Mouse (Mus musculus) monocyte, adult 59 days (primary cell): Measurements from ENCODE around the gene Lsr. TPM values are rescaled to one million over a fixed set of nuclear protein-coding genes. Genes with fewer than 3 reads are reported as not detected.

Experiments used
- total RNA-seq, 2 experiments: library from RNA; stranded (reverse); gene quantifications; one replicate each; pipeline ENCODE4 v1.2.4; 2023

Lsr gene
- total RNA-seq: 10 to 100 TPM; 13.7 to 19.7 TPM

DNA sequence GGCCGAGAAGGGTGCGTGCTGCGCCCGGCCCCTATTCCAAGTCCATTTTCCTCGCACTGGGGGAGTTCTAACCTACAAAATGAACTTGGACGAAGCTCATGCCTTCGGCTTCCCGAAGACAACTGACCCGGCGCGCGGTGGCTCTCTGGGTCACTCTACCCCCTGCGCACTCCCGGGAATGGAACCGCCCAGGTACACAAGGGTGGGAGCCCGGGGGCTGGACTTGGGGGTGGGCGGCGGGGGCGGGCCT lies at the start of gene Lsr:
Gene Lsr (minus strand): TSS at position 214 of the 250 bp plus-strand sequence.

DNA sequence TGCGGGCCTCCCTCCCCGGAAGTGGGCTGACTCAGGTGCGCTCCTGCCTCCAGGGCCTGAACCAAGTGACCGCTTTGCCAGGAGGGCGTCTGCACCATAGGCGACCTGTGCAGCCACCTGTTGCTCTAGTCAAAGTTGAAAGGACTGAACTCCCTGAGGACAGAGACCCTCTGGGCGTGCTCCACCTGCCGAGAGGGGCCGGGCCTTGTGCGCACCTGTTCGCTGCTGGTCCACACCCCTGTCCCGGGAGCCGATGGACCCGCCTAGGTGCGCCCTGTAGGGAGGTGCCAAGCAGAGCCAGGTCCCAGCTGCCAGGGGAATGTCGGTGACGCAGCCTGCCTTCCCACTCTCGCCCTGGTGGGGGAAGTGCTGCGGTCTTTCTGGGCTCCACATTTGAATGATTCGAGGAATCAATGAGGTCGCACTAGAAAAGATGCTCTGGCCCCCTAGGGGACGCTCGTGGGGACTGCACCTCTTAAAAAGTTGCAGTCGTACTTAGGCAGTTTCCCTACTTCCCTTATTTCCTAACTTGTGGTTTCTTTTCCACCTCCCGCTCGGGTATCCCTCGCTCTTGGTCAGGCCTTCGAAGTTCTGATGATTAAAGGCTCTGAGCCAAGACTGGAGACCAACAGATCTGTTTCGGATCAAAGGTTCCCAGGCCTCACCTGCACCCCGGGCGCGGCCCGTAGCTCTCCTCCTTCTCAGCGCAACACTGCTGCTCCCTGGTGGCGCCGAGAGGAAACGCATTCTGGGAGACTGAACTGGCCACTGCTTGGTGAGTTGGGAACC lies 431 bp upstream of the Lsr start, which contains the start of gene Fam187b:
Gene Fam187b (plus strand): TSS at position 290 of the 789 bp plus-strand sequence.

DNA sequence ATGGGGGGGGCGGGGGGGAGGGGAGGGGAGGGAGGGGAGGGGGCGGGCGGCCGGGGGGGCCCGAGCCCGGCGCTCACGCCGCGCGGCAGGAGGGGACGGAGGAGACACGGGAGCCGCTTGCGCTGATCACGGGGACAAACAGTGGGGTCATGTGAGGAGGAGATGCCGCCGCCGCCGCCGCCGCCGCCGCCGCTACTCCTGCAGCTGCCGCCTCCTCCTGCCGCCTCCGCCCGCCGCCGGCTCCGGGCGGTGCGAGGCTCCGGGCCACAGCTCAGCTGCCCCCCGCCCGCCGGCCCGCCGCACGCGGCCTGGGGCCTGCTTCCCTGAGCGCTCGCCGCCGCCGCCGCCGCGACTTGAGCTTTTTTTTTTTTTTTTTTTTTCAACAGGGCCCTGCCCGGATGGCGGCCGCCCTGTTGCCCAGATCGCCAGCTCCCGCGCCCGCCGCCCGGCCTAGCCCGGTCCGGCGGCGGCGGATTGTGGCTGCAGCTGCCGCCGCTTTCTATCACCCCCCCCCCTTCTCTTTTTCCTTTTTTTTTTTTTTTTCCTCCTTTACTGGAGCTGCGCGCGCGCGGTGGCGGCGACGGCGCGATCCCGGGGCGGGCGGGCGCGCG lies 16.4 kb downstream of the Lsr start, which contains the start of gene Usf2:
Gene Usf2 (minus strand): TSS at position 48 of the 611 bp plus-strand sequence.

DNA sequence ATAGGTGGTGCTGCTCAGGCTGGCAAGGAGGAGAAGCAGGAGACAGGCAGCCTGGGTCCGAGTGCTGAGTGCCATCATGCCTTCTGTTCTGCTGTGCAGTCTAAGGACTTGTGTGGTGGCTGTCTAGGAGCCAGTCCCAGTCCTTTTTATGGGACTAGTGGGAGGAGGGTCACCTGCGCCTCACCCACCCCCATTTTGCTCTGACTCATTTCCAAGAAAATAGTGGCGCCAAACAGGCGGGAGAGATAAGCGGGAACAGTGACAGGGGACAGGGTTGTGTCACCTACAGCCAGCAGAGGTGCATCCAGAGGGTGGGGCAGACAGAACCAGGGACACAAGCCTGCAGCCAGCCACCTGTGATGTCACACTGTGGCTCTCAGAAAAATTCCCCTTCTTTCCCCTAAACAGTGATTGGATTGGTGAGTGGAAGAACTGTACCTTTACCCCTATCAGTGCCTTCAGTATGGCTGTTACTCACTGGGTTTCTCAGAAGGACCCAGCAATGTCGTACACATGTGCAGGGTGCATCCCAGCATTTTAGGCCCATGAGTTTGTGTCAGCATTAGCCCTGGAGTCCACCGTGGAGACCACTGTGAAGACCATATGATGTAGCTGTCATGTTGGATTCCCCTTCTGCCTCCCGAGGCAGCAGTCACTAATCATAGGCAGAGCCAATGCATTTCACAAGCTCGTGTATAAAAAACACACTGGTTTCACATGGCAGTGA lies 29.2 kb downstream of the Lsr start, which contains the start of gene Hamp:
Gene Hamp (minus strand): TSS at position 124 of the 727 bp plus-strand sequence.

DNA sequence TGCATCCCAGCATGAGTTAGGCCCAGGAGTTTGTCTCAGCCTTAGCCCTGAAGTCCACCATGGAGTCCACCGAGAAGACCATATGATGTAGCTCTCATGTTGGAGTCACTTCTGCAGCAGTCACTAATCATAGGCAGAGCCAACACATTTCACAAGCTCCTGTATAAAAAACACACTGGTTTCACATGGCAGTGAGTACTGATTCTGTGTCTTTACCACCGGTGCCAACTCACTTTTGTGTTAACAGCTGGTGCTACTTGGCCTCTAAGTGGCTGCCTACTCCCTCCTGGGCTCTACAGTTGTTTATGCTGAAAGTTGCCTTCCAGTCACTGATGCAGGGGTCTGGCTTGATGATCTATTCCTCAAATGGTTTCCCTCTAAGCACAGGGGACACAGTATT lies 48.7 kb downstream of the Lsr start, which contains the start of gene Hamp2:
Gene Hamp2 (minus strand): TSS at position 101 of the 400 bp plus-strand sequence.

DNA sequence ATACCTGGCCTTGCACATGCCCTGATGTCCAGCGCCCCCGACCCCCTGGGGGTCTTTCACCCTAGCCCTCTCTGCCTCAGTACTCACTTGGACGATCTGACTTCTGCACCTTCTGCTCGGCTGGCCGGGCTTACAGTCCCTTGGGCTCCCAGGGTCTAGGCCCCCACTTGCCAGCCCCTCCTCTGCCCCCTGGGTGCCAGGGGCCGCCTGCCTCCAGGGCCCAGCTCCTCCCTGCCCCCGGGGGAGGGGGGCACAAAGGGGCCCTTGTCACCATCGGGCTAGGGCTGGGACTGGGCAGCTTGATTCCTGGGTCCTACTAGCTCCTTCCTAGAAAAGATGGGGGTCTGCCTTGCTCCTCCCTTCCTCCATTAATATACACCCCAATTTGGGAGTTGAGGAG lies 58.5 kb downstream of the Lsr start, which contains the start of gene Mag:
Gene Mag (minus strand): TSS at position 142 of the 400 bp plus-strand sequence.

Other genes with a start within 250 kb of the Lsr start
- 10 to 100 TPM; 51.6 to 63.4 TPM for gene Tmem147, start 243.9 kb downstream of the Lsr start, total RNA-seq
- not detected for gene Gapdhs, start 229.8 kb downstream of the Lsr start, total RNA-seq
- gene Sbsn, start 222.0 kb downstream of the Lsr start, total RNA-seq: 1 to 10 TPM; 2.8 to 3.8 TPM
- 1 to 10 TPM in 1 of 2 experiments, not detected in 1; 1.3 TPM for gene Dmkn, start 209.7 kb downstream of the Lsr start, total RNA-seq
- not detected for gene Krtdap, start 185.6 kb downstream of the Lsr start, total RNA-seq
- 1 to 10 TPM; 1.8 to 2.3 TPM for gene Ffar2, start 149.7 kb downstream of the Lsr start, total RNA-seq
- not detected for gene Ffar3, start 117.3 kb downstream of the Lsr start, total RNA-seq
- gene Ffar1, start 111.9 kb downstream of the Lsr start, total RNA-seq: under 1 TPM; 0.12 to 0.18 TPM
- gene Cd22, start 93.1 kb downstream of the Lsr start, total RNA-seq: 10 to 100 TPM; 14.0 to 15.4 TPM
- 1 to 10 TPM; 3.3 to 3.8 TPM for gene Mag, start 58.6 kb downstream of the Lsr start, total RNA-seq
- 1 to 10 TPM; 1.4 to 4.0 TPM for gene Hamp2, start 48.8 kb downstream of the Lsr start, total RNA-seq
- gene Hamp, start 29.4 kb downstream of the Lsr start, total RNA-seq: not detected
- gene Usf2, start 16.7 kb downstream of the Lsr start, total RNA-seq: 100 to 1,000 TPM; 148 to 186 TPM
- 1 to 10 TPM; 1.5 to 2.3 TPM for gene Fam187b, start 326 bp upstream of the Lsr start, total RNA-seq
- gene Fxyd5, start 69.0 kb upstream of the Lsr start, total RNA-seq: 1,000 to 10,000 TPM; 1,032 to 1,279 TPM
- gene Fxyd7, start 78.0 kb upstream of the Lsr start, total RNA-seq: not detected
- not detected for gene Fxyd1, start 83.7 kb upstream of the Lsr start, total RNA-seq
- gene Lgi4, start 85.9 kb upstream of the Lsr start, total RNA-seq: 1 to 10 TPM; 1.7 to 1.9 TPM
- not detected for gene Fxyd3, start 103.2 kb upstream of the Lsr start, total RNA-seq
- gene Hpn, start 141.8 kb upstream of the Lsr start, total RNA-seq: 10 to 100 TPM in 1 of 2 experiments, 1 to 10 TPM in 1; 9.1 to 15.9 TPM
- gene Scn1b, start 153.5 kb upstream of the Lsr start, total RNA-seq: 10 to 100 TPM; 23.9 to 35.9 TPM
- 100 to 1,000 TPM in 1 of 2 experiments, 10 to 100 TPM in 1; 98.0 to 105 TPM for gene Gramd1a, start 182.4 kb upstream of the Lsr start, total RNA-seq